Mouse (Mus musculus) kidney, postnatal 25 days (tissue): Measurements from ENCODE around the gene Ints4.

Experiments used
- DNase-seq, 2 experiments: peaks; one replicate each; pipeline ENCODE4 v3.0.0; 2021; ENCODE audit warnings: mixed read lengths in 2 of 2

Ints4 gene

GRCm38 (mm10) chr7:97546462-97546861 is 65.7 kb downstream of the Ints4 start:
- DNase-seq: no peak

GRCm38 (mm10) chr7:97549301-97549700 is 68.5 kb downstream of the Ints4 start:
- DNase-seq: no peak

DNA sequence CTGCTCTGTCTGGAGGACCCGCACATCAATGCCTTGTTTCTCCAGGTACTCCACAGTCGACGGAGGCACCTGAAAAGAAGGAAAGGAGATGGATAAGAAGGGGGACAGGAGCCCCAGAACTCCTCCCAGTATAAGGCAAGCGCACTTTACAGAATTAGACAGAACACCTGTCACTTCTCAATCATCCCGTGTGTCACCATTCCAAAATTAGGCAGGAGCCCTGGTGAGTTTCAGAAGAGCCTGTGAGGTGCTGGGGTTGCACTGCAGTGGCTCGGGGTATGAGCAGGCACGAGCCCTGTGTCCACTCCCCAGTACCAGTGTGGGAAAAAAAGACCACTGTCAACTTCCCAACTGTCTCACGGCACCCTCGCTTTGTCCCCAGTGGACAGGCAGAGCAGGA is 69.9 kb downstream of the Ints4 start:
- DNase-seq: no peak

DNA sequence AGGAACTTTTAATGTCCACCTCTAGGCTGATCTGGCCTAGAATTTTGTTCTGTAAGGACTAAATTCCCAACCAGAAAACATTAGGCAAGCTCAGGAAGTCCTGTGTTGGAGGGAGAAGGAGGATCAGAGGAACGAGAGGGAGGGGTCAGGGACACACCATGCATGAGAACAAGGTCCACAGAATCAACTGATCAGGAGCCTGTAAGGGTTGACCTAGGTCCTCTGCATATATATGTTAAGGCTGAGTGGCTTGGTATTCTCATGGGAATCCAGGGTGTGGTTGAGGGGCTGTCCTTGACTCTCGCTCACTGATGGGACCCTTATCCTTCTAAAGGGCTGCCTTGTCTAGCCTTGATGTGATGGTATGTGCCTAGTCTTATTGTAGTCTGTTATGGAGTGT is 82.8 kb downstream of the Ints4 start:
- DNase-seq: no peak

DNA sequence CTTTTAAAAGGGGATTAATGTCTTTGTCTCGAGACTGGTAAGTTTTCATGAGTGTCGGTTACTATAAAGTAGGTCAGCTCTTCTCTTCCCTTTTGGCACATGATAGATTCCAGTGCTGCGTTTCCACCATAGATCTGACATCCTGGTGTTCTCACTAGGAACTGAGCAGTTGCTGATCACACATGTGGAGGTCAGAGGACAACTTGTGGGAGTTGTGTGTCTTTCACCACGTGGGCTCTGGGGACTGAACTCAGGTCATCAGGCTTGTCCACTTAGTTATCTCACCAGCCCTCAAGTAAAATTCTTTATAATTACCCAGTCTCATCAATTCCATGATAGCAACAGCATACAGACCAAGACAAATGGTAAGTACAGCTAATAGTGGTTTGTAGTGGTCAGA is 88.6 kb downstream of the Ints4 start:
- no peak for DNase-seq

GRCm38 (mm10) chr7:97570389-97570788 is 89.6 kb downstream of the Ints4 start:
- peak; percentile 17 to 39 for DNase-seq

DNA sequence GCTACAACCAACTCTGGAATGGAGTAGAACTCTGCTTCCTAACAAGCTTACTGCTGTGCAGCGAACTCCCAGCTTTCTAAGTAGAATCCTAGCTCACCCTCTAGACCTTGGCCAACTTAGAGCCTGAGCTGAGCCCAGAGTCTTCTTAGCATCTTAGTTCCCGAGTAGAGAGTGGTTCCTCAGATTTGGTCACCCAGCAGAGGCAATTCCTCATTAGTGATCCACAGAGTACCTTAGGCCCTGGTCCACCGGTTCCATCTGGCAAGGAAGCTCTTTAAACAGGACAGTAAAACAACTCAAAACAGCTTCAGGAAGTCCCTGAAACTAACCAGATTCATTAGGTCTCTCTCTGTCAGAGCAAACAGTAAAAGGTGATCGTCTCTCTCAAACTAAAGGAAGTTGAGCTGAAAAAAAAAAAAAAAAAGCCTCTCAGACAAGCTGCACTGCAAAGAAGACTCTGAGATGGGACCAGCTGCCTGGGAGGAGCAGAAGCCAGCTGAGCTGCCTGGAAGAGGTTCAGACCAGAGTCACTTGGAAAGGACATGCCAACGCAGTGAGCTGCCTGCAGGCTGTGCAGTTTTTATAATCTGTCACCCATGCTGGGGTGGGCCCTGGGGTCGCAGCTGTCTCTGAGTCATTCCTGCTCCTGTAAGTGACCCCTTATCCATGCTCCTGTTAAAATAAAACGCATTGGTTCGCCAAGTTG is 97.8 kb downstream of the Ints4 start:
- peak; percentile 42 to 62 for DNase-seq

GRCm38 (mm10) chr7:97579067-97579975 is 98.6 kb downstream of the Ints4 start, which contains the start of the genes Aamdc and Rsf1:
Gene Aamdc, minus strand, starts transcription at chr7:97579497.
Gene Rsf1, plus strand, starts transcription at chr7:97579889.
- peak; percentile 98 for DNase-seq

DNA sequence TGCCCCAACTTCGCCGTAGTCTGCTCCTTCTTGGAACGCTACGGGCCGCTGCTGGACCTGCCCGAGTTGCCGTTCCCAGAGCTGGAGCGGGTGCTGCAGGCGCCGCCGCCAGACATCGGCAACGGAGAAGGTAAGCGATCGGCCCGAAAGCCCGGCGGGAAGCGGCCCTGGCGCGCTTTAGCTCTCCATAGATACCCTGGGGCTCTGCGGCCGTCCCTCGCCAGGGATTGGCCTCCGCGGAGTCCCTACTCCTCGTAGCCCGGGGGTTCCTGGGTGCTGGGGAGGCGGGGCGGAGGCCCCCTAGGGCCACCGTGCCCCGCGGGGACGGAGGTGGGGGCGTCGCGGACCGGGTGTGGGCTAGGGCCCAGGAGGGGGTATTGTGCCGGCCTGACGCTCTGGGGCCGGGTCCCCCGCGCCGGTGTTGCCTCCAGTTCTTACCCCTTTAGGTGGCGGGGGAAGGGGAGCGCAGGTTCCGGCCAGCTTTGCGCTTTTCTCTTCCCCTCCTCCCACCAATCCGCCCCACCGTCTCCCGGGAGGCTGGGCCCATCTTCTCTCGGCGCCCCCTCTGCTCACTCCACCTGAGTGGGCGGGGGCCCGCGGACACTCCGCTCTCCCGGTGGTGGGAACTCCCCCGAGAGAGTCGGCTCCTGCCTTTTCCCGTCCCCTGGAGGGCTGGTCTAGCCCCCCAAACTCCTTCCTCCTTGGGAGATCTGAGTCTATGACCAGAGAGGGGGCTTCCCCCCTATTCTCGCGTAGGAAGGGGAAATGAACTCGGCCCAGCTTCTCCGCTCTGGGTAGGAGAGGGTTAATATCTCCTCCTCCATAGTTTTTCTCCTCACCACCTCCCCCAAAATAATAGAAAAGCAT is 99.5 kb downstream of the Ints4 start:
- DNase-seq: peak; percentile 32 to 69

GRCm38 (mm10) chr7:97580843-97581214 is 100.1 kb downstream of the Ints4 start:
- peak; percentile 89 to 91 for DNase-seq

DNA sequence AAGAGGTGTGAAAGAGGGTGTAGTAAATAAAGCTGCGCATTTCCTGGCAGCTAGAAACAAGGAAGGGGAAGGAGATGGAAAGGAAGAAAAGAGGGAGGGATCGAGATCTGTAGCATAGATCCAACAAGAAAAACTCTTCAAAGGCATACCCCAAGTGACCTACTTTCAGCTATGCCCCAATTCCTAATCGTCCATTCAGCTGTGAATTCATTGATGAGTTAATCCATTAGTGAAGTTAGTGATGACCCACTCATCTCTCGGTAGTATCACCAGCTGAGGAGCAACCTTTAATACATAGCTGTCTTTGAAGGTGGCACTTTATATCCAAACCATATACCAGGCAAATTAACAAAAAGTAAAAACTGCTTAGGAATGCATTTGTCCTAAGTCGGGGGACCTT is 107.8 kb downstream of the Ints4 start:
- no peak for DNase-seq

GRCm38 (mm10) chr7:97590488-97590887 is 109.7 kb downstream of the Ints4 start:
- no peak for DNase-seq
